Mouse (Mus musculus): ENCODE results near the gene Nfkbil1.

Nfkbil1 gene

GRCm38 (mm10) chr17:35237504-35237903, 1.9 kb upstream of the Nfkbil1 start:
- in situ Hi-C loops (cut with MboI, MseI), result loop anchor here (10.0 kb wide), 1 partner anchor 193 kb away; the partner anchor contains the start of genes Clic1 and Msh5

GRCm38 (mm10) chr17:35236996-35237395, 1.4 kb upstream of the Nfkbil1 start:
- in situ Hi-C loops (cut with MboI, MseI), result loop anchor here (10.0 kb wide), 1 partner anchor 192 kb away; the partner anchor contains the start of genes Clic1 and Msh5

GRCm38 (mm10) chr17:35236390-35236746, 776 bp upstream of the Nfkbil1 start:
- in situ Hi-C loops (cut with MboI, MseI), result loop anchor here (10.0 kb wide), 1 partner anchor 192 kb away; the partner anchor contains the start of genes Clic1 and Msh5

GRCm38 (mm10) chr17:35234903-35235302, 689 bp downstream of the Nfkbil1 start:
- in situ Hi-C loops (cut with MboI, MseI), result loop anchor here (5.0 to 10.0 kb wide), 2 partner anchors 68 to 190 kb away; partner anchors contain the start of genes Clic1 and Msh5

GRCm38 (mm10) chr17:35234090-35234489, 1.5 kb downstream of the Nfkbil1 start:
- in situ Hi-C loops (cut with MboI, MseI), result loop anchor here (5.0 to 10.0 kb wide), 2 partner anchors 67 to 189 kb away; partner anchors contain the start of genes Clic1 and Msh5

GRCm38 (mm10) chr17:35233114-35233980, 2.2 kb downstream of the Nfkbil1 start, which contains the start of gene Atp6v1g2:
Gene Atp6v1g2 (plus strand): TSS chr17:35233660.
- in situ Hi-C loops (cut with MboI, MseI), result loop anchor here (5.0 to 10.0 kb wide), 2 partner anchors 66 to 189 kb away; partner anchors contain the start of genes Clic1 and Msh5

- in situ Hi-C loops (cut with MboI, MseI), result loop anchor here (5.0 to 10.0 kb wide), 2 partner anchors 65 to 188 kb away; partner anchors contain the start of genes Clic1 and Msh5
These were observed 2.9 kb downstream of the Nfkbil1 start for GRCm38 (mm10) chr17:35232659-35233058.

- in situ Hi-C loops (cut with MboI, MseI), result loop anchor here (5.0 to 10.0 kb wide), 2 partner anchors 65 to 187 kb away; partner anchors contain the start of genes Clic1 and Msh5
These were observed 3.5 kb downstream of the Nfkbil1 start for GRCm38 (mm10) chr17:35232043-35232442.

- in situ Hi-C loops (cut with MboI, MseI), result loop anchor here (5.0 to 10.0 kb wide), 2 partner anchors 64 to 186 kb away; partner anchors contain the start of genes Clic1 and Msh5
These were observed 4.6 kb downstream of the Nfkbil1 start for GRCm38 (mm10) chr17:35231022-35231421.

GRCm38 (mm10) chr17:35226561-35227046, 9.0 kb downstream of the Nfkbil1 start:
- in situ Hi-C loops (cut with MboI, MseI), result no loop called here

- in situ Hi-C loops (cut with MboI, MseI), result no loop called here
These were observed 10.1 kb downstream of the Nfkbil1 start for GRCm38 (mm10) chr17:35225456-35225855.

- in situ Hi-C loops (cut with MboI, MseI), result no loop called here
These were observed 11.0 kb downstream of the Nfkbil1 start for GRCm38 (mm10) chr17:35224641-35225040.

GRCm38 (mm10) chr17:35222299-35222698, 13.3 kb downstream of the Nfkbil1 start:
- in situ Hi-C loops (cut with MboI, MseI), result no loop called here

- in situ Hi-C loops (cut with MboI, MseI), result no loop called here
These were observed 15.2 kb downstream of the Nfkbil1 start, which contains the start of gene Gm16181 for GRCm38 (mm10) chr17:35220156-35220952. Gene Gm16181 (plus strand): TSS chr17:35220834.

- in situ Hi-C loops (cut with MboI, MseI), result no loop called here
These were observed 16.0 kb downstream of the Nfkbil1 start for GRCm38 (mm10) chr17:35219601-35220041.

- in situ Hi-C loops (cut with MboI, MseI), result no loop called here
These were observed 16.9 kb downstream of the Nfkbil1 start for GRCm38 (mm10) chr17:35218516-35219193.

GRCm38 (mm10) chr17:35213071-35213470, 22.5 kb downstream of the Nfkbil1 start:
- in situ Hi-C loops (cut with MboI, MseI), result no loop called here

- in situ Hi-C loops (cut with MboI, MseI), result no loop called here
These were observed 25.0 kb downstream of the Nfkbil1 start for GRCm38 (mm10) chr17:35210593-35210992.

- in situ Hi-C loops (cut with MboI, MseI), result no loop called here
These were observed 25.6 kb downstream of the Nfkbil1 start for GRCm38 (mm10) chr17:35209785-35210535.

- in situ Hi-C loops (cut with MboI, MseI), result no loop called here
These were observed 30.2 kb downstream of the Nfkbil1 start for GRCm38 (mm10) chr17:35205380-35205769.
